Comparison of ENCODE assay signal across 8 mouse cellular contexts in the genomic region with DNA sequence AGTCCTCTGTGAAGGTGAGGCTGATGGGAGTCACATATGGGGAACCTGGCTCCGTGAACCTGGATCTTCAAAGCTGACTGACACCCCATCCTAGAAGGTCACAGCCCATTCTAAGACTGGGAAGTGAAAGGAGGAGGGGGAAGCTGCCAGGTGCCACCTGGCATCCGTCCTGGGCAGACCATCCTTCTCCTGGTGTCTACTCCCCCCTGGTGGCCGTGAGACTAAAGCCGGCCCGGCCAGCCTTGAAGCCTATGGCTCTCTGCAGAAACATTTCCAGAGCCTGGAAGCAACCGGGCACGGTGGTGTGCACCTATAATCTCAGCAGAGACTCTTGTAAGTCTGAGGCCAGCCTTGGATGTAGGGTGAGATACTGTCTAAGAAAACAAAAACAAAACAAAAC. TPM values are rescaled to one million over a fixed set of nuclear protein-coding genes. Genes with fewer than 3 reads are reported as not detected.
A peak's percentile ranks its signal among the peaks of the same experiment; 100 is the strongest.
DNase-seq lines count a peak whose midpoint lies in the region; ATAC-seq lines count a peak whose summit lies in the region.

No protein-coding gene starts in this region.

- no peak overlapping the region for H3K4me3 ChIP-seq in kidney, embryonic 14.5 days (ENCODE audit: low read length)
- H3K4me3 ChIP-seq in hindbrain, embryonic 13.5 days, result no peak overlapping the region
- H3K4me3 ChIP-seq in limb, embryonic 10.5 days, result no peak overlapping the region

- 18% methylated on average over 7 of the region's 7 CpGs for WGBS in kidney, embryonic 14.5 days
- 24% methylated on average over 7 of the region's 7 CpGs for WGBS in hindbrain, embryonic 13.5 days
- 23% methylated on average over 7 of the region's 7 CpGs for WGBS in limb, embryonic 10.5 days

- H3K36me3 ChIP-seq in kidney, embryonic 14.5 days (ENCODE audit: control insufficient read depth, insufficient read depth, low read length), result no peaks in the 10 kb centered on the region
- no peaks in the 10 kb centered on the region for H3K36me3 ChIP-seq in hindbrain, embryonic 13.5 days
- no peaks in the 10 kb centered on the region for H3K36me3 ChIP-seq in limb, embryonic 10.5 days

- DNase-seq in kidney, adult 11 months, result peak; percentile 21
- DNase-seq in MN1 (ENCODE audit: low spot score), result peak; percentile 64
- DNase-seq in cerebellum, postnatal 25 days, result peak; percentile 66 to 80
- DNase-seq in limb, embryonic 10.5 days (ENCODE audit: low spot score), result peak; percentile 76
- DNase-seq in right cerebral cortex, adult 2 months (ENCODE audit: low spot score in 2 of 2), result peak; percentile 48 to 59

- no peaks in the 10 kb centered on the region for H3K4me1 ChIP-seq in kidney, embryonic 14.5 days (ENCODE audit: control insufficient read depth, insufficient read depth, low read length)
- no peaks in the 10 kb centered on the region for H3K4me1 ChIP-seq in hindbrain, embryonic 13.5 days (replicated peaks)
- peaks cover 4% of the 10 kb centered on the region; the same call in 1 of the 2 replicates for H3K4me1 ChIP-seq in limb, embryonic 10.5 days

- H3K9me3 ChIP-seq in kidney, embryonic 14.5 days (ENCODE audit: control insufficient read depth, low read length), result no peaks in the 10 kb centered on the region
- H3K9me3 ChIP-seq in hindbrain, embryonic 13.5 days, result no peaks in the 10 kb centered on the region
- H3K9me3 ChIP-seq in limb, embryonic 10.5 days (replicated peaks), result no peaks in the 10 kb centered on the region

- H3K27me3 ChIP-seq in kidney, embryonic 14.5 days (ENCODE audit: control insufficient read depth, insufficient read depth, low read length), result no peaks in the 10 kb centered on the region
- H3K27me3 ChIP-seq in hindbrain, embryonic 13.5 days, result 0 out of 2 replicates have a peak, but pooled peaks cover under 1% of the 10 kb centered on the region
- no peaks in the 10 kb centered on the region for H3K27me3 ChIP-seq in limb, embryonic 10.5 days (ENCODE audit: low read depth, poor library complexity, severe bottlenecking)

- ATAC-seq in kidney, embryonic 14.5 days (ENCODE audit: low FRiP score, low TSS enrichment), result no peak
- ATAC-seq in hindbrain, embryonic 13.5 days (ENCODE audit: low FRiP score), result 0 out of 2 replicates have a peak, but pooled peaks have one; percentile 61
- no peak for ATAC-seq in megakaryocyte, adult 5-6 weeks (ENCODE audit: poor library complexity, severe bottlenecking)

- H3K27ac ChIP-seq in kidney, embryonic 14.5 days (ENCODE audit: low read depth, low read length), result no peak overlapping the region
- no peak overlapping the region for H3K27ac ChIP-seq in hindbrain, embryonic 13.5 days
- no peak overlapping the region for H3K27ac ChIP-seq in limb, embryonic 10.5 days

- H3K4me2 ChIP-seq in kidney, embryonic 14.5 days (replicated peaks; ENCODE audit: low read depth, low read length), result no peak overlapping the region
- no peak overlapping the region for H3K4me2 ChIP-seq in hindbrain, embryonic 13.5 days

- H3K9ac ChIP-seq in kidney, embryonic 14.5 days (ENCODE audit: low read depth, low read length), result no peak overlapping the region
- H3K9ac ChIP-seq in hindbrain, embryonic 13.5 days, result no peak overlapping the region

RNA-seq across cellular contexts. Expression of gene C1qb, which starts 9.0 kb away (rescaled TPM):
- polyA plus RNA-seq in kidney, embryonic 14.5 days (2014; fragmentation: Nextera tagmentation; extraction: Ambion mirVana), result 37.1 and 38.8 TPM in 2 replicates
- 37.9 and 48.5 TPM in 2 replicates for polyA plus RNA-seq in hindbrain, embryonic 13.5 days (2015; fragmentation: Nextera tagmentation; extraction: Ambion mirVana)
- 10.6 TPM in 2 replicates for polyA plus RNA-seq in limb, embryonic 10.5 days (2016; fragmentation: Nextera tagmentation; extraction: Ambion mirVana)
- total RNA-seq in megakaryocyte, adult 5-6 weeks (2015), result 2.2 and 3.3 TPM in 2 replicates
- total RNA-seq in megakaryocyte, adult 5-6 weeks (2017), result 1.9 and 2.2 TPM in 2 replicates

RNA-seq across cellular contexts. Expression of gene C1qc, which starts 15.9 kb away (rescaled TPM):
- 16.9 and 21.3 TPM in 2 replicates for polyA plus RNA-seq in kidney, embryonic 14.5 days (2014; fragmentation: Nextera tagmentation; extraction: Ambion mirVana)
- 19.5 and 24.3 TPM in 2 replicates for polyA plus RNA-seq in hindbrain, embryonic 13.5 days (2015; fragmentation: Nextera tagmentation; extraction: Ambion mirVana)
- polyA plus RNA-seq in limb, embryonic 10.5 days (2016; fragmentation: Nextera tagmentation; extraction: Ambion mirVana), result 2.8 and 5.9 TPM in 2 replicates
- total RNA-seq in megakaryocyte, adult 5-6 weeks (2015), result 0.98 and 1.4 TPM in 2 replicates
- total RNA-seq in megakaryocyte, adult 5-6 weeks (2017), result 0.53 and 0.62 TPM in 2 replicates

RNA-seq across cellular contexts. Expression of gene C1qa, which starts 21.6 kb away (rescaled TPM):
- 16.8 and 17.4 TPM in 2 replicates for polyA plus RNA-seq in kidney, embryonic 14.5 days (2014; fragmentation: Nextera tagmentation; extraction: Ambion mirVana)
- polyA plus RNA-seq in hindbrain, embryonic 13.5 days (2015; fragmentation: Nextera tagmentation; extraction: Ambion mirVana), result 23.6 and 24.6 TPM in 2 replicates
- 2.4 and 3.8 TPM in 2 replicates for polyA plus RNA-seq in limb, embryonic 10.5 days (2016; fragmentation: Nextera tagmentation; extraction: Ambion mirVana)
- 1.0 and 2.3 TPM in 2 replicates for total RNA-seq in megakaryocyte, adult 5-6 weeks (2015)
- total RNA-seq in megakaryocyte, adult 5-6 weeks (2017), result 0.29 and 1.0 TPM in 2 replicates

RNA-seq across cellular contexts. Expression of gene Ephb2, which starts 41.2 kb away (rescaled TPM):
- 6.4 and 9.1 TPM in 2 replicates for polyA plus RNA-seq in kidney, embryonic 14.5 days (2014; fragmentation: Nextera tagmentation; extraction: Ambion mirVana)
- polyA plus RNA-seq in hindbrain, embryonic 13.5 days (2015; fragmentation: Nextera tagmentation; extraction: Ambion mirVana), result 14.9 and 16.5 TPM in 2 replicates
- polyA plus RNA-seq in limb, embryonic 10.5 days (2016; fragmentation: Nextera tagmentation; extraction: Ambion mirVana), result 9.6 and 10.8 TPM in 2 replicates
- 1.1 and 1.4 TPM in 2 replicates for total RNA-seq in megakaryocyte, adult 5-6 weeks (2015)
- total RNA-seq in megakaryocyte, adult 5-6 weeks (2017), result 0.77 and 1.2 TPM in 2 replicates

Comparison
In these comparisons a context has a peak if more than half of its experiments do, and no peak if none do; other contexts are left out.
1. DNase-seq: peak in every context shown above with its lines; median percentile 76 in limb, embryonic 10.5 days; 73 in cerebellum, postnatal 25 days; 64 in MN1; 54 in right cerebral cortex, adult 2 months; 21 in kidney, adult 11 months.